Comparison of ENCODE assay signal across 21 mouse cellular contexts in genomic region chr17:27953136-27953535, GRCm38 (mm10).
"Had no signal": no experiment of that assay in that cellular context is flagged by ENCODE, and none has a peak within 500 bp of the region (broad histone marks: within the 10 kb centered on the region; RNA-seq: fewer than 3 reads in every experiment).

No protein-coding gene starts in this region.

- H3K27ac ChIP-seq: midbrain, embryonic 10.5 days; midbrain, embryonic 12.5 days; neural tube, embryonic 13.5 days; neural tube, embryonic 15.5 days; stomach, embryonic 15.5 days; stomach, postnatal 0 days had no signal

- H3K9ac ChIP-seq: lung, embryonic 14.5 days; midbrain, embryonic 12.5 days; neural tube, embryonic 13.5 days; neural tube, embryonic 15.5 days; stomach, embryonic 15.5 days had no signal

- H3K4me1 ChIP-seq: midbrain, embryonic 12.5 days; neural tube, embryonic 13.5 days had no signal

- DNase-seq: lung, adult 18-20 months; lung, embryonic 14.5 days; lung, postnatal 10 days; lung, postnatal 4 days; midbrain, embryonic 14.5 days; retina, postnatal 1 day; right cerebral cortex, adult 18-20 months; right cerebral cortex, postnatal 25 days; right cerebral cortex, postnatal 4 days; spleen, adult 18-20 months; thymus, adult 2 months; thymus, postnatal 25 days; thymus, postnatal 4 days had no signal

- ATAC-seq: midbrain, embryonic 16.5 days had no signal

- H3K36me3 ChIP-seq: midbrain, embryonic 10.5 days; midbrain, embryonic 12.5 days; neural tube, embryonic 13.5 days; neural tube, embryonic 15.5 days; stomach, embryonic 15.5 days had no signal

- H3K9me3 ChIP-seq: midbrain, embryonic 10.5 days; midbrain, embryonic 12.5 days; neural tube, embryonic 13.5 days; neural tube, embryonic 15.5 days; stomach, embryonic 15.5 days had no signal

- H3K27me3 ChIP-seq: midbrain, embryonic 12.5 days; neural tube, embryonic 13.5 days; neural tube, embryonic 15.5 days; stomach, embryonic 15.5 days had no signal

- H3K4me2 ChIP-seq: lung, embryonic 14.5 days; midbrain, embryonic 12.5 days; neural tube, embryonic 13.5 days; neural tube, embryonic 15.5 days; stomach, embryonic 15.5 days had no signal

- H3K4me3 ChIP-seq: midbrain, embryonic 10.5 days; midbrain, embryonic 12.5 days; myocyte; neural tube, embryonic 13.5 days; neural tube, embryonic 15.5 days; stomach, embryonic 15.5 days had no signal
